Mouse (Mus musculus): ENCODE measurements around the gene Iqcc. TPM values are rescaled to one million over a fixed set of nuclear protein-coding genes. Genes with fewer than 3 reads are reported as not detected.

Iqcc gene
- polyA plus RNA-seq, 1 experiment from 2014 or later = 15.8 TPM

- TF ChIP-seq EP300 (optimal IDR thresholded peaks at IDR 0.05) (no peak), CTCF (IDR thresholded peaks at IDR 0.05; ENCODE audit: low read depth) (no peak)
- ATAC-seq (ENCODE audit: low FRiP score, low TSS enrichment) (no peak), DNase-seq (ENCODE audit: low spot score) (no peak)
- Histone ChIP-seq H3K4me3 (ENCODE audit: low read depth, low read length) (no peak overlapping the region), H3K4me2 (replicated peaks; ENCODE audit: low read depth) (no peak overlapping the region), H3K4me1 (replicated peaks; ENCODE audit: control insufficient read depth, insufficient read depth) (no peaks in the 10 kb centered on the region), H3K9ac (ENCODE audit: low read length) (no peak overlapping the region), H3K27ac (replicated peaks) (no peak overlapping the region), H3K27me3 (ENCODE audit: control insufficient read depth, insufficient read depth, low read length) (no peaks in the 10 kb centered on the region), H3K36me3 (ENCODE audit: control insufficient read depth, insufficient read depth, low read length) (no peaks in the 10 kb centered on the region), H3K9me3 (ENCODE audit: control insufficient read depth, low read length) (no peaks in the 10 kb centered on the region)
- 92% methylated on average over 7 of the region's 7 CpGs for WGBS
Measured at GRCm38 (mm10) chr4:129568366-129568765, 50.5 kb downstream of the Iqcc start.

GRCm38 (mm10) chr4:129565139-129565538 lies 53.8 kb downstream of the Iqcc start:
- WGBS = 74% methylated on average over 6 of the region's 6 CpGs
- Histone ChIP-seq H3K9ac (ENCODE audit: low read length) (no peak overlapping the region), H3K27ac (replicated peaks) (no peak overlapping the region), H3K4me3 (ENCODE audit: low read depth, low read length) (no peak overlapping the region), H3K4me1 (replicated peaks; ENCODE audit: control insufficient read depth, insufficient read depth) (no peaks in the 10 kb centered on the region), H3K27me3 (ENCODE audit: control insufficient read depth, insufficient read depth, low read length) (no peaks in the 10 kb centered on the region), H3K36me3 (ENCODE audit: control insufficient read depth, insufficient read depth, low read length) (no peaks in the 10 kb centered on the region), H3K9me3 (ENCODE audit: control insufficient read depth, low read length) (no peaks in the 10 kb centered on the region), H3K4me2 (replicated peaks; ENCODE audit: low read depth) (no peak overlapping the region)
- ATAC-seq (ENCODE audit: low FRiP score, low TSS enrichment) (no peak), DNase-seq (ENCODE audit: low spot score) (no peak)
- TF ChIP-seq CTCF (IDR thresholded peaks at IDR 0.05; ENCODE audit: low read depth) (no peak), EP300 (optimal IDR thresholded peaks at IDR 0.05) (no peak)

Other genes with a start within 250 kb of the Iqcc start
- 12.2 and 13.0 TPM in 2 replicates for gene Zbtb8a, start 241.0 kb downstream of the Iqcc start, polyA plus RNA-seq (2015; fragmentation: Nextera tagmentation; extraction: Ambion mirVana)
- 0.68 and 0.72 TPM in 2 replicates for gene Zbtb8b, start 178.2 kb downstream of the Iqcc start, polyA plus RNA-seq (2015; fragmentation: Nextera tagmentation; extraction: Ambion mirVana)
- gene Bsdc1, start 157.5 kb downstream of the Iqcc start, polyA plus RNA-seq (2015; fragmentation: Nextera tagmentation; extraction: Ambion mirVana) = 16.7 and 17.9 TPM in 2 replicates
- 0.07 TPM in 1 of 2 replicates, not detected in the other for gene Tssk3, start 128.1 kb downstream of the Iqcc start, polyA plus RNA-seq (2015; fragmentation: Nextera tagmentation; extraction: Ambion mirVana)
- 0.36 and 0.44 TPM in 2 replicates for gene Fam229a, start 127.9 kb downstream of the Iqcc start, polyA plus RNA-seq (2015; fragmentation: Nextera tagmentation; extraction: Ambion mirVana)
- gene Marcksl1, start 105.5 kb downstream of the Iqcc start, polyA plus RNA-seq (2015; fragmentation: Nextera tagmentation; extraction: Ambion mirVana) = 153 and 174 TPM in 2 replicates
- gene Hdac1, start 76.4 kb downstream of the Iqcc start, polyA plus RNA-seq (2015; fragmentation: Nextera tagmentation; extraction: Ambion mirVana) = 110 TPM in 2 replicates
- gene Lck, start 45.5 kb downstream of the Iqcc start, polyA plus RNA-seq (2015; fragmentation: Nextera tagmentation; extraction: Ambion mirVana) = 1.7 and 1.9 TPM in 2 replicates
- gene Fam167b, start 40.5 kb downstream of the Iqcc start, polyA plus RNA-seq (2015; fragmentation: Nextera tagmentation; extraction: Ambion mirVana) = 1.2 and 1.9 TPM in 2 replicates
- gene Eif3i, start 18.5 kb downstream of the Iqcc start, polyA plus RNA-seq (2015; fragmentation: Nextera tagmentation; extraction: Ambion mirVana) = 222 and 230 TPM in 2 replicates
- gene Tmem234, start 18.4 kb downstream of the Iqcc start, polyA plus RNA-seq (2015; fragmentation: Nextera tagmentation; extraction: Ambion mirVana) = 168 and 169 TPM in 2 replicates
- gene Dcdc2b, start 4.8 kb downstream of the Iqcc start, polyA plus RNA-seq (2015; fragmentation: Nextera tagmentation; extraction: Ambion mirVana) = 0.65 and 0.75 TPM in 2 replicates
- 34.2 and 40.2 TPM in 2 replicates for gene Ccdc28b, start 4.8 kb upstream of the Iqcc start, polyA plus RNA-seq (2015; fragmentation: Nextera tagmentation; extraction: Ambion mirVana)
- gene Txlna, start 22.0 kb upstream of the Iqcc start, polyA plus RNA-seq (2015; fragmentation: Nextera tagmentation; extraction: Ambion mirVana) = 23.5 and 23.6 TPM in 2 replicates
- 5.7 and 6.8 TPM in 2 replicates for gene Kpna6, start 53.7 kb upstream of the Iqcc start, polyA plus RNA-seq (2015; fragmentation: Nextera tagmentation; extraction: Ambion mirVana)
- gene Tmem39b, start 77.7 kb upstream of the Iqcc start, polyA plus RNA-seq (2015; fragmentation: Nextera tagmentation; extraction: Ambion mirVana) = 4.5 and 5.4 TPM in 2 replicates
- gene Khdrbs1, start 123.2 kb upstream of the Iqcc start, polyA plus RNA-seq (2015; fragmentation: Nextera tagmentation; extraction: Ambion mirVana) = 37.7 and 38.6 TPM in 2 replicates
- gene Ptp4a2, start 192.1 kb upstream of the Iqcc start, polyA plus RNA-seq (2015; fragmentation: Nextera tagmentation; extraction: Ambion mirVana) = 270 and 275 TPM in 2 replicates